Mouse (Mus musculus) CH12.LX (cell line): ENCODE results near the gene Dlg2.

Experiments used
- CHD2 ChIP-seq: IDR thresholded peaks from 2 replicates; pipeline ENCODE4 v1.6.1; 2011; ENCODE audit warnings: low read length, improper control_type of control experiment
- E2F4 ChIP-seq: IDR thresholded peaks from 2 replicates; pipeline ENCODE4 v1.6.1; 2011; ENCODE audit warnings: low read depth, low read length, improper control_type of control experiment; ENCODE audit not compliant: insufficient replicate concordance
- EP300 ChIP-seq: IDR thresholded peaks from 2 replicates; pipeline ENCODE4 v1.6.1; 2011; ENCODE audit warnings: low read length, improper control_type of control experiment
- HCFC1 ChIP-seq: IDR thresholded peaks from 2 replicates; pipeline ENCODE4 v1.6.1; 2012; ENCODE audit warnings: low read depth, mild to moderate bottlenecking, inconsistent platforms, low read length, improper control_type of control experiment
- MAFK ChIP-seq: IDR thresholded peaks from 2 replicates; pipeline ENCODE4 v1.6.1; 2011; ENCODE audit warnings: low read length, improper control_type of control experiment; ENCODE audit not compliant: insufficient replicate concordance
- MYC ChIP-seq: IDR thresholded peaks from 2 replicates; pipeline ENCODE4 v1.6.1; 2011; ENCODE audit warnings: low read depth, mild to moderate bottlenecking, improper control_type of control experiment, low read length
- POLR2A ChIP-seq: IDR thresholded peaks from 2 replicates; pipeline ENCODE4 v1.6.1; 2011; ENCODE audit warnings: low read depth, mild to moderate bottlenecking, improper control_type of control experiment, low read length
- POLR2AphosphoS2 ChIP-seq: IDR thresholded peaks from 2 replicates; pipeline ENCODE4 v1.6.1; 2011; ENCODE audit warnings: low read depth, low read length, improper control_type of control experiment
- RCOR1 ChIP-seq: conservative IDR thresholded peaks from 2 replicates; pipeline ENCODE4 v1.6.1; 2012; ENCODE audit warnings: low read depth, mild to moderate bottlenecking, inconsistent platforms, low read length, improper control_type of control experiment
- SMC3 ChIP-seq: IDR thresholded peaks from 2 replicates; pipeline ENCODE4 v1.6.1; 2011; ENCODE audit warnings: low read depth, low read length, improper control_type of control experiment
- TCF12 ChIP-seq: IDR thresholded peaks from 2 replicates; pipeline ENCODE4 v1.6.1; 2014; ENCODE audit warnings: low read depth, mild to moderate bottlenecking, inconsistent platforms, low read length, improper control_type of control experiment
- USF1 ChIP-seq: IDR thresholded peaks from 2 replicates; pipeline ENCODE4 v1.6.1; 2014; ENCODE audit warnings: low read depth, mild to moderate bottlenecking, inconsistent platforms, low read length, improper control_type of control experiment

DNA sequence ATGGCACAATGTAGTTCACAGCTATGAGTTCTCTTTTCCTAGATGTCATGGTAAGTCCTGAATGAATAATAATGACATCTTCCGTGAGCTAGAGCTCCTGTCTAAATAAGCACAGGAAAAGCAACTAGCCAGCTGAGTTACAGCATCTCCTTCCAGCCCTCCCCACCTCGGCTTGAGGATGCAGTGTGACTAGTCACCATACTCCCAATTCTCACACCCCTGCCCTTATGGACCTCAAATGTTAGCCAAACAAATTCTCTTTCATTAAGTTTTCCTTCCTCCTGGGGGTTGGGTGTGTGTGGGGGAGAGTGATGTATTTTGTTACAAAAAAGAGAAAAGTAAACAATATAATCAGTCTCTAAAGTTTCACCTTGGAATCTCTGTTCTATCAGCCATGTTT is 111.3 kb downstream of the Dlg2 start:
- TF ChIP-seq TCF12, result no peak
- no peak for TF ChIP-seq CHD2
- no peak for TF ChIP-seq POLR2A
- no peak for TF ChIP-seq E2F4
- no peak for TF ChIP-seq USF1
- no peak for TF ChIP-seq MAFK
- no peak for TF ChIP-seq SMC3
- no peak for TF ChIP-seq RCOR1
- no peak for TF ChIP-seq EP300
- no peak for TF ChIP-seq POLR2AphosphoS2
- TF ChIP-seq MYC, result no peak
- no peak for TF ChIP-seq HCFC1
